Mouse (Mus musculus) forebrain, embryonic 13.5 days (tissue): ENCODE data around the gene Gbgt1. TPM values are rescaled to one million over a fixed set of nuclear protein-coding genes. Genes with fewer than 3 reads are reported as not detected.
A peak's percentile ranks its signal among the peaks of the same experiment; 100 is the strongest.

Experiments used
- ATAC-seq: fragments of 200-750 bp; cut with Nextera tagmentation; 2 replicates; pipeline ENCODE4 v1.8.0; 2017
- H3K27ac ChIP-seq: fragments of 300-500 bp; sonication (generic); 2 replicates; pipeline ENCODE4 v1.5.1; 2015; ENCODE audit warnings: inconsistent platforms, mild to moderate bottlenecking, moderate library complexity
- H3K27me3 ChIP-seq: fragments of 300-500 bp; sonication (generic); 2 replicates; pipeline ENCODE4 v1.6.1; 2015; ENCODE audit warnings: mild to moderate bottlenecking, inconsistent platforms
- H3K36me3 ChIP-seq: fragments of 300-500 bp; sonication (generic); 2 replicates; pipeline ENCODE4 v1.6.1; 2015; ENCODE audit warnings: mild to moderate bottlenecking, inconsistent platforms; ENCODE audit not compliant: poor library complexity, severe bottlenecking
- H3K4me1 ChIP-seq: fragments of 300-500 bp; sonication (generic); 2 replicates; pipeline ENCODE4 v1.6.1; 2015; ENCODE audit warnings: inconsistent platforms
- H3K4me2 ChIP-seq: fragments of 300-500 bp; sonication (generic); 2 replicates; pipeline ENCODE4 v1.6.1; 2015; ENCODE audit warnings: inconsistent platforms, mild to moderate bottlenecking, moderate library complexity
- H3K4me3 ChIP-seq: fragments of 300-500 bp; sonication (generic); 2 replicates; pipeline ENCODE4 v1.5.1; 2015; ENCODE audit warnings: mild to moderate bottlenecking, inconsistent platforms
- H3K9ac ChIP-seq: fragments of 300-500 bp; sonication (generic); 2 replicates; pipeline ENCODE4 v1.6.1; 2015; ENCODE audit warnings: mild to moderate bottlenecking, inconsistent platforms
- H3K9me3 ChIP-seq: fragments of 300-500 bp; sonication (generic); replicated peaks from 2 replicates; pipeline ENCODE4 v1.6.1; 2016; ENCODE audit warnings: inconsistent platforms
- WGBS: fragments of 180-500 bp; shearing (Covaris S2); methylation state at CpG from one replicate; pipeline ENCODE4 v1.1.7; 2015; 5-methylcytosine and 5-hydroxymethylcytosine counted together
- polyA plus RNA-seq: library from polyadenylated mRNA; unstranded; fragments of >200 nt; fragmentation: Nextera tagmentation; extraction: Ambion mirVana; gene quantifications from 2 replicates; pipeline ENCODE4 v1.2.1, GENCODE M21; 2015

The Gbgt1 gene
- polyA plus RNA-seq, 1 experiment from 2014 or later = not detected

DNA sequence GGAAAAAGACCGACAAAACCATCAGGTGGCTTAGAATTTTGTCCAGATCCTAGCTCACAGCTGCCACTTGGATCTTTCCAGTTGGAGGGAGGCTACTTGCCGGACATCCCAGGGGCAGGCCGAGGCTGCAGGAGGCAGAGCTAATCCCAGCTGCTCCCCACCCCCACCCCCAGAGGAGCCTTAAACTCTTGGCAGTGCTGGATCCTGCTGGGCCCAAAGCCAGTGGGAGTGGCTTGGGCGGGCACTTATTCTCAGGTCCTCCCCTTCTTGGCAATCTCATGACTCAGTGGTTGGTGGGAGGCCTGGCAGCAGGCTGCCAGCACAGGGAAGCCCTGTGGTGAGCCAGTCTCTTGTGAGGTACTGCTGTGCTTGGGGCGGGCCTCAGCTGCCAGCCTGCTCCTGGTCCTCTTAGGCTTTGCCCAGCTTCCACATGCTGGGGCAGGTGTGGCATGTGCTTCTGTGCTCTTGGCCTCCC lies 27.0 kb downstream of the Gbgt1 start:
- no peaks in the 10 kb centered on the region for H3K27me3 ChIP-seq
- H3K9me3 ChIP-seq = no peaks in the 10 kb centered on the region
- H3K36me3 ChIP-seq = no peaks in the 10 kb centered on the region
- no peak overlapping the region for H3K4me3 ChIP-seq
- WGBS = 6% methylated on average over 5 of the region's 5 CpGs
- ATAC-seq = peak; percentile 94
- H3K27ac ChIP-seq = peak overlapping the region; percentile 83
- H3K4me1 ChIP-seq = peaks cover 82% of the 10 kb centered on the region
- H3K4me2 ChIP-seq = peak overlapping the region; percentile 2; the same call in 1 of the 2 replicates
- H3K9ac ChIP-seq = no peak overlapping the region

DNA sequence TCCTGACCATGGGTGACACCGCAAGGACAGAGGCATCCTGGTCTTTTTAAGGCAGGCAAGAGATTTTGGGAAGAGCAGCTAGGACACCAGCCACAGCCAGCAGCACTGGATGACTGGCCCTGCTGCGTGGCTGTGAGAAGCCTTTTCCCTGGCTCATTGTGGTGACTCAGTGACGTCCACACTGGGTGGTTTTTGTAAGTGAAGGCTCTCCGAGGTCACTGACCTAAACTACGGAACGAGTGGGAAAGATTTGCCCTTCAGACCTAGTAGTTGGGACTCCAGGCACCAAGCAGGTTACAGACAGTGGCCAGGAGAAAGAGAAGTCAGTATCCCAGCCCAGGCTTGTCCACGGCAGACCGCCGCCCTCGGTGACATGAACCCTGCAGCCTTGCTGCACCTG lies 27.7 kb downstream of the Gbgt1 start:
- Histone ChIP-seq H3K36me3 (no peaks in the 10 kb centered on the region), H3K4me2 (no peak overlapping the region), H3K4me1 (peaks cover 79% of the 10 kb centered on the region), H3K9me3 (no peaks in the 10 kb centered on the region), H3K4me3 (no peak overlapping the region), H3K27ac (peak overlapping the region; percentile 83), H3K27me3 (no peaks in the 10 kb centered on the region), H3K9ac (peak overlapping the region; percentile 55)
- WGBS = 76% methylated on average over 10 of the region's 10 CpGs
- no peak for ATAC-seq

DNA sequence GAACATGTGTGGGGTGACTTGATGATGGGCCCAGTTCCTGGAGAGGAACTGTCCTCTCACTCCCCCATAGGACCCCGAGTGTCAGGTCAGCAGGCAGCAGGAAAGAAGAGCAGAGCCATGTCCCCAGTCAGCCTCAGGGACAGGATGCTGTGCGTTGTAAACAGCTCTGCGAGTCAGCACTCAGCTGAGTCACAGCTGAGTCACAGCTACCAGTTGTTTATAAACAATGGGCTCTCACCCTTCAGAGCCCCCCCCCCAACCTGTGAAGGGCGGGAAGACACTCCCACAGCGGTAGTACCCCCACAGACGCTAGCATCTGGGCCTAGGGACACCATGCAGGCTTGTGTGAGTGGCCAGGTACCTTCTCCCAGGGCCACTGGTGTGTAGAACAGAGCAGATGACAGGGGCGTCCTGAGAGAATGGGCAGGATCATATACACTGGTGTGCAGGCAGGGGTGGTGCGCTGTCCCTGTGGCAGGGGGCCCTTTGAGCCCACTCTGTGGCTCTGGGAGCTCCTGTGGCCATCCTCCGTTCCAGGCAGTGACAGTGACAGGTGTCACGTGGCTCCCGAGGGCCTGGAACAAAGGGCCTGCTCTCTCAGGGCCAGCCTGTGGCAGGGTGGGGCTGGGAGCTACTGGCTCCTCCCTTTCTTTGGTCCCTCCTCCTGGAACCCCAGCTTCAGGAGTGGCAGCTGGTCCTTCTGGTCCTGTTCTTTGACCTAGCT lies 28.7 kb downstream of the Gbgt1 start:
- Histone ChIP-seq H3K4me3 (no peak overlapping the region), H3K36me3 (no peaks in the 10 kb centered on the region), H3K9me3 (no peaks in the 10 kb centered on the region), H3K27ac (peak overlapping the region; percentile 83), H3K4me1 (peaks cover 80% of the 10 kb centered on the region), H3K9ac (peak overlapping the region; percentile 55), H3K27me3 (no peaks in the 10 kb centered on the region), H3K4me2 (peak overlapping the region; percentile 33)
- WGBS = 14% methylated on average over 11 of the region's 11 CpGs
- peak; percentile 52 for ATAC-seq

DNA sequence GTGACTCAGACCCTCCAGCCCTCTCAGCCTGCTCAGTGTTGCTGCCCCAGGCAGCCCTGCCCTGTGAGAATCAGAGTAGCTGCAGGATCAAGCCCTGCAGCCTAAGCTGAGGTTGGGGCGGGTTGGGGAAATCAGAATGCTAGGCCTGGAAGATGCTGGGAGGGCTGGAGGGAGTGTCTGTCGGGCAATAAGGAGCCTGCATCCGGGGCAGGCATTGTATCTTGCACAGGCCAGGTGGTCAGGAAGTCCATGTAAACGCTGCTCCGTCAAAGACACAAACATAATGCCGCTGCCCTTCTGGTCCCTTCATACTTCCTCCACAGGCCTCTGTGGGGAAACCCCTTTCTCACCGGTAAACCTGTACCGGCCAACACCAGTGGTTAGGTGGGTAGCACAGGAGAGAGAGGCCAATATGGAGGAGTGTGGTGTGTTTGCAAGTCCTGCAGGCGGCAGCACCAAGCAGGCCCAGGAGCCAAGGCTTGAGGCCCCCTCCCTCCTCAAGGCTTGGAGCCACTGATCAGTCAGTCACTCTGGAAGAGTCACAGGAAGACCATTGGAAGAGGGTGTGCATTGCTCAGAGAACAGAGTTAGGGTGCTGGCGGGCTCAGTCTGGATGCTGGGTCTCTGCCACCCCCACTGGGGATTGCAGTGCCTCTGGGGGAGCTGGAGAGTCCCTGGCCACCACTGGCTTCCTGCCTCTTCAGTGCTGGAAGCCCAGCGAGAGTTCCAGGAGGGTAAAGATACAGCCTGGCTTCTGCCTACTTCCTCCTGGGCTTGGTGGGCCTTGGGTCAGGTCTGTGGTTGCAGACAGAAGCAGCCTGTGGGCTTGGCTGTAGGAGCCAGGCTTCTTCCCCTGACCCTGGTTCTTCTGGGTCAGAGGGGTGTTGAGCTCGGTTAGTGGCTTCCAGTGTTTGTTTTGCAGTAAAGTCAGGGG lies 29.5 kb downstream of the Gbgt1 start:
- no peak for ATAC-seq
- Histone ChIP-seq H3K36me3 (no peaks in the 10 kb centered on the region), H3K27ac (peak overlapping the region; percentile 83), H3K9me3 (no peaks in the 10 kb centered on the region), H3K9ac (peak overlapping the region; percentile 55), H3K4me3 (no peak overlapping the region), H3K4me1 (peaks cover 78% of the 10 kb centered on the region), H3K27me3 (no peaks in the 10 kb centered on the region), H3K4me2 (peak overlapping the region; percentile 33)
- WGBS = 52% methylated on average over 12 of the region's 12 CpGs

DNA sequence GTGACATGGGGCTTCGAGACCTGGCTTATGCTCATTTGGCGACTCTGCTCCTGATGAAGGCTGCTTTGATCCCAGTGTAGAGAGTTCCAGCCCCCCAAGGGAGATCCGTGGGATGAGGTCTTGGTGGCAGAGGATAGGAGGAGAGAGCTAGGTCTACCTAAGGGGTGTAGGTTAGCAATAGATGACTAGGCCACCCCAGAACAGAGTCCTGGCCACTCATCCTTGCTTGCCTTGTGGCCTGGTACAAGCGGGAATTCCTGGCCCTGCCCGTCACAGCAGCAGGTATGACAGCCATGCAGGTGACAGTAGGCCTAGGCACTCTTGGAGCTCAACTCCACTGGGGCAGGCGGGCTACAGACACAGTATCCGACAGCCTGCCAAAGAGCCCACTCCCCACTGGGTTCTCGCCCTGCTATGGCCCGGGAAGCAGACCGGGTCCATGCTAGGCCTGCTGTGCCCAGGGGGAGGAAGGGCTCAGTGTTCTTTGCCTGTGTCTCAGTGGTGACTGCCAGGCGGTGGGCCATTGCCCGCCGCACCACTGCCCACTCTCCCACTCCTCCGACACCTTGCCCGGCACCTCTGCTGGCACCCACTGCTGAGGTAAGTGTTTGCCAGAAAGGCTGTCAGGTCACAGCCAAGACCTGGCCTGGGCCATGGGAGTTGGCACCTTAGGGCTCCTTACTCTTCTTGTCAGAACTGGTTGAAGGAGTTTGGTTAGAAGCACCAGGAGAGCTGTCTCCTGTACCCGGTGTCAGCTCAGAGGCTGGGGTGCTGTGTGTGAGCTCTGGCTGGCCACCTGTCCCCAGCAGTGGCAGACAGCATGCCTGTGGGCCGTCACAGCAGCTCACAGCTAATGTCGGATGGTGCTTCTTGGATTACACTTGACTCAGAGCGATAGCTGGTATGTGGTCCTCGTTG lies 31.0 kb downstream of the Gbgt1 start:
- H3K36me3 ChIP-seq = no peaks in the 10 kb centered on the region
- H3K27ac ChIP-seq = no peak overlapping the region
- ATAC-seq = no peak
- H3K4me3 ChIP-seq = no peak overlapping the region
- peaks cover 83% of the 10 kb centered on the region for H3K4me1 ChIP-seq
- no peaks in the 10 kb centered on the region for H3K9me3 ChIP-seq
- no peak overlapping the region; the same call in 1 of the 2 replicates for H3K9ac ChIP-seq
- 85% methylated on average over 20 of the region's 20 CpGs for WGBS
- H3K4me2 ChIP-seq = no peak overlapping the region
- H3K27me3 ChIP-seq = no peaks in the 10 kb centered on the region

DNA sequence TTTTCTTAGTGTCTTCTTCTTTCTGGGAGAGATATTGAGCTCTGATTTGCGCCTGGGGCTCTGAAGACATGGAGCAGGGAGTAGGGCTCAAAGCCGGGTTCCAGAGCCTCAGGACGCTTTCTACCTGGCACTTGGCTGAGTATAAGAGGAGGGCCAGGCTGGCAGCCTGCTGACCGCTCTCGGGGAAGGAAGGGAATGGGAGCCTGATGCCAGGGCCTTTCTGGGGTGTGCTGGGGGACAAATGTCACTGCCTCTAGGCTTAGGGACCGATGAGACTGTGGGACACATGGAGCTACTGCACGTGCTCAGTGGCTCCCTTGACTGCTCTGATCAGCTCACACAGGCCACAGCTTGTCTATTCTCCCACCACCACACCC lies 31.7 kb downstream of the Gbgt1 start:
- Histone ChIP-seq H3K27ac (no peak overlapping the region), H3K4me3 (no peak overlapping the region), H3K36me3 (no peaks in the 10 kb centered on the region), H3K4me2 (no peak overlapping the region), H3K27me3 (no peaks in the 10 kb centered on the region), H3K4me1 (peaks cover 87% of the 10 kb centered on the region), H3K9me3 (no peaks in the 10 kb centered on the region), H3K9ac (no peak overlapping the region; the same call in 1 of the 2 replicates)
- ATAC-seq = no peak
- WGBS = 94% methylated on average over 7 of the region's 7 CpGs

DNA sequence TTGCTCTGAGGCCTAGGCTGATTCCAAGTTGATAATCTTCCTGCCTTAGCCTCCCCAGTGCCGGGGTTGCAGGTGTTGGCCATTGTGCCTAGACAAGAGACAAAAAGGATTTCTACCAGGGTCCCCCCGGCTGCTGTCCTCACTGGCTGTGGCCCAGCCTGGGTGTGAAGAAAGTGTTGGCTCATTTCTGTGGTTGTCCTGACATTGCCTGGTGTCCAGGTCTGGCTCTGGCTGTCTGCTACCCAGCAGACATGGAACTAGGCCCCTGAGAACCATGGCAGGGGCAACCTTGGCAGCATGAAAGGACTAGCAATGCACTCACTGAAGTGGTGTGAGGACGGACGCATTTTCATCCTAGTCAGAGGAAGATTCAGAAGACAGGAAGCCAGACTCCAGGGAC lies 33.2 kb downstream of the Gbgt1 start:
- Histone ChIP-seq H3K4me3 (no peak overlapping the region), H3K4me2 (no peak overlapping the region), H3K9me3 (no peaks in the 10 kb centered on the region), H3K36me3 (no peaks in the 10 kb centered on the region), H3K4me1 (peaks cover 87% of the 10 kb centered on the region), H3K27me3 (no peaks in the 10 kb centered on the region; the same call in 1 of the 2 replicates), H3K27ac (peak overlapping the region; percentile 20), H3K9ac (no peak overlapping the region)
- WGBS = 75% methylated on average over 4 of the region's 4 CpGs
- no peak for ATAC-seq

DNA sequence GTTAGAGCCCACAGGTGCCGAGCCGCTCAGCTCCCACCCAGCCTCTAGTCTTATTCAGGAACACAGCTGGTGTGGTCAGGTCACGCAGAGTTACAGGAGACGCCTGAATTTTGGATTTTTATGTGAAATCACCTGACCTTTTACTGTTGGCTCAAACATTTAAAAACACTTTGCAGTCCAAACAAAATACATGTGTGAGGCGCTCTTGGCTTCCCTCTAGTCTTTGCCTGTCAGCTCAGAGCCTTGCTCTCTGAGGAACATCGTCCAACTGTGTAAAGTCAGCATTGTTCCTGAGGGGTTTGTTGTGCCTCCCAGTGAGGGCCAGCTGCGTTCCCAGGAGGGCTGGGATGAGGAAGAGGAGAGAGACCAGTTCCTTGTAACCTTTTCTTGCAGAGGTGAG lies 33.6 kb downstream of the Gbgt1 start:
- Histone ChIP-seq H3K9ac (peak overlapping the region; percentile 26; the same call in 1 of the 2 replicates), H3K9me3 (no peaks in the 10 kb centered on the region), H3K4me1 (peaks cover 87% of the 10 kb centered on the region), H3K27me3 (no peaks in the 10 kb centered on the region; the same call in 1 of the 2 replicates), H3K4me3 (no peak overlapping the region), H3K27ac (no peak overlapping the region; the same call in 1 of the 2 replicates), H3K36me3 (no peaks in the 10 kb centered on the region), H3K4me2 (no peak overlapping the region)
- WGBS = 61% methylated on average over 7 of the region's 7 CpGs
- no peak for ATAC-seq

DNA sequence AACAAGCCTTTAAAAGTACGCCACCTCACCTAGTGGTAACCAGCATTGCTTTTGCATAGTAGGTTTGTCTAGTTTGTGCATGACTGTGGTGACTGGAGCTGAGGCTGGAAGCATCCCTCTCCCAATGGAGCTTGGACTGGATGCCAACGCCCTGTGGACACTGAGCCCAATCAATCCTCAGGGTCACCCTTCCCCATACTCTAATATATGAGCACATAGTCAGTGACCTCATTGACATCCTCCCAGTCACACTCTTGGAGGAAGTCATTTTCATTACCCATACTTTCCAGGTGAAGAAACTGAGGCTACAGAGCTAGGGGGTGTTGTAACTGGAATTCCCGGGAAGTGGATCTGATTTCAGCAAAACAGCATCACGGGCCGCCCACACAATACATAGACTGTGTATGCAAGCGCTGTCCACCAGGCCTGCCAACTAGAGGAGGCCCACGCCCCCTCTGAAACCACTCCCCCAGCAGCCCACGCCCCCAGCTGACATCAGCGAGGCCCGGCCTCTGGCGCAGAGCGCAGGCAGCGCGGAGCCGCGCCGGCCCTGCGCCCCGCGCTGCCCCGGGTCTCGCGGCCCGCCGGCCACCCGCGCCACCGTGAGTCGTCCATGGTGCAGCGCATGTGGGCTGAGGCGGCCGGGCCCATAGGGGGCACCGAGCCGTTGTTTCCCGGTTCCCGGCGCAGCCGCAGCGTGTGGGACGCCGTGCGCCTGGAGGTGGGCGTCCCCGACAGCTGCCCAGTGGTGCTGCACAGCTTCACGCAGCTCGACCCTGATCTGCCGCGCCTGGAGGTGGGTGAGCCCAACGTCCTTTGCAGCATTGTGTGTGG lies 36.5 kb downstream of the Gbgt1 start:
- Histone ChIP-seq H3K36me3 (no peaks in the 10 kb centered on the region), H3K27me3 (no peaks in the 10 kb centered on the region; the same call in 1 of the 2 replicates), H3K9ac (peak overlapping the region; percentile 77), H3K27ac (peak overlapping the region; percentile 76), H3K4me1 (peaks cover 92% of the 10 kb centered on the region), H3K9me3 (no peaks in the 10 kb centered on the region), H3K4me2 (peak overlapping the region; percentile 88), H3K4me3 (peak overlapping the region; percentile 56)
- peak; percentile 92 for ATAC-seq
- 4% methylated on average over 49 of the region's 49 CpGs for WGBS

DNA sequence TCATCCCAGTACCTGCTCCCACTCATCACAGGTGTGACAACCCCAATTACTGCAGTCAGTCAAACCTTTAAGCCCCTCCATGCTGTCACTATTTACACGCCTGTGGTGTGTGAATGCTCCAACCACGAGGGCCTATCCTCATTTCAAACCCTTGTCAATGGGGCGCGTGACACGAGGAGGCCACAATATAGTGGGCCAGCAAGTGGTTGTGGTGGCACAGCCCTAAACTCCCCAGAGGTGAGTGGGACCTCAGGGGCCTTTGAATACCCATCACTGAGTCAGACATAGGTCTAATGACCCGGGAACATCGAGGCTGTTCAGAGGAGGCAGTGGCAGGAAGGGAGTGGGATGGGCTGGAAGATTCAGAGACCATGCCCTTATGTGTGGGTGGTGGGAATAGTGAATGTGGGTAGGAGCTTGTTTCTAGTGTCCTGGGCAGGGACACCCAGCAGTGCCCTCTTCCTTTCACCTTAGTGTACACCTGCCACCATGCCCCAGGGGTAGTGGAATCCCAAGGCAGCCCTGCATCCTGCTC lies 37.3 kb downstream of the Gbgt1 start:
- H3K4me3 ChIP-seq = peak overlapping the region; percentile 56
- H3K9ac ChIP-seq = peak overlapping the region; percentile 77
- no peak for ATAC-seq
- 65% methylated on average over 7 of the region's 7 CpGs for WGBS
- H3K4me2 ChIP-seq = peak overlapping the region; percentile 88
- H3K27me3 ChIP-seq = no peaks in the 10 kb centered on the region; the same call in 1 of the 2 replicates
- H3K36me3 ChIP-seq = no peaks in the 10 kb centered on the region
- no peaks in the 10 kb centered on the region for H3K9me3 ChIP-seq
- peak overlapping the region; percentile 76 for H3K27ac ChIP-seq
- peaks cover 95% of the 10 kb centered on the region for H3K4me1 ChIP-seq
